Mouse (Mus musculus): ENCODE measurements around the gene Rere.

Rere gene

GRCm38 (mm10) chr4:150405786-150406185 lies 124.3 kb downstream of the Rere start:
- in situ Hi-C loops (cut with MboI, MseI): loop anchor here in 1 of 2 experiments (10.0 kb wide), 1 partner anchor 1939 kb away; no protein-coding TSS in a partner anchor

GRCm38 (mm10) chr4:150406320-150406719 lies 124.9 kb downstream of the Rere start:
- in situ Hi-C loops (cut with MboI, MseI): loop anchor here in 1 of 2 experiments (10.0 kb wide), 1 partner anchor 1938 kb away; no protein-coding TSS in a partner anchor

GRCm38 (mm10) chr4:150406821-150407220 lies 125.4 kb downstream of the Rere start:
- in situ Hi-C loops (cut with MboI, MseI): loop anchor here in 1 of 2 experiments (10.0 kb wide), 1 partner anchor 1938 kb away; no protein-coding TSS in a partner anchor

GRCm38 (mm10) chr4:150414296-150414695 lies 132.8 kb downstream of the Rere start:
- in situ Hi-C loops (cut with MboI, MseI): loop anchor here in 1 of 2 experiments (10.0 kb wide), 1 partner anchor 1309 kb away; the partner anchor contains the start of gene Dffa

- in situ Hi-C loops (cut with MboI, MseI): loop anchor here in 1 of 2 experiments (10.0 kb wide), 1 partner anchor 1310 kb away; the partner anchor contains the start of gene Dffa
Observed at GRCm38 (mm10) chr4:150414759-150415158, 133.3 kb downstream of the Rere start.

GRCm38 (mm10) chr4:150415227-150415969 lies 134.0 kb downstream of the Rere start:
- in situ Hi-C loops (cut with MboI, MseI): loop anchor here in 1 of 2 experiments (10.0 kb wide), 1 partner anchor 1311 kb away; the partner anchor contains the start of gene Dffa

GRCm38 (mm10) chr4:150420576-150421263 lies 139.3 kb downstream of the Rere start:
- in situ Hi-C loops (cut with MboI, MseI): no loop called here

- in situ Hi-C loops (cut with MboI, MseI): no loop called here
Observed at GRCm38 (mm10) chr4:150426098-150426879, 144.8 kb downstream of the Rere start.

- in situ Hi-C loops (cut with MboI, MseI): no loop called here
Observed at GRCm38 (mm10) chr4:150426880-150427476, 145.5 kb downstream of the Rere start.

GRCm38 (mm10) chr4:150428762-150429161 lies 147.3 kb downstream of the Rere start:
- in situ Hi-C loops (cut with MboI, MseI): no loop called here

- in situ Hi-C loops (cut with MboI, MseI): no loop called here
Observed at GRCm38 (mm10) chr4:150433827-150434574, 152.6 kb downstream of the Rere start.

- in situ Hi-C loops (cut with MboI, MseI): no loop called here
Observed at GRCm38 (mm10) chr4:150435590-150435989, 154.1 kb downstream of the Rere start.

GRCm38 (mm10) chr4:150438621-150439020 lies 157.2 kb downstream of the Rere start:
- in situ Hi-C loops (cut with MboI, MseI): no loop called here

GRCm38 (mm10) chr4:150441931-150442330 lies 160.5 kb downstream of the Rere start:
- in situ Hi-C loops (cut with MboI, MseI): no loop called here

GRCm38 (mm10) chr4:150444068-150444467 lies 162.6 kb downstream of the Rere start:
- in situ Hi-C loops (cut with MboI, MseI): no loop called here

GRCm38 (mm10) chr4:150446617-150447016 lies 165.2 kb downstream of the Rere start:
- in situ Hi-C loops (cut with MboI, MseI): no loop called here

- in situ Hi-C loops (cut with MboI, MseI): no loop called here
Observed at GRCm38 (mm10) chr4:150447517-150447916, 166.1 kb downstream of the Rere start.

GRCm38 (mm10) chr4:150448433-150448832 lies 167.0 kb downstream of the Rere start:
- in situ Hi-C loops (cut with MboI, MseI): no loop called here

- in situ Hi-C loops (cut with MboI, MseI): loop anchor here in 1 of 2 experiments (5.0 kb wide), 1 partner anchor 78 kb away; no protein-coding TSS in a partner anchor
Observed at GRCm38 (mm10) chr4:150450081-150450691, 168.7 kb downstream of the Rere start.
